Mouse (Mus musculus): ENCODE results near the gene Antxr2.
A peak's percentile ranks its signal among the peaks of the same experiment; 100 is the strongest.

Gene Antxr2

GRCm38 (mm10) chr5:97986656-97987294 lies 44.1 kb downstream of the Antxr2 start:
- no peak for DNase-seq

- DNase-seq: peak; percentile 63 to 74
Observed at GRCm38 (mm10) chr5:97983375-97983774, 47.5 kb downstream of the Antxr2 start.

- no peak for DNase-seq
Observed at GRCm38 (mm10) chr5:97980472-97980871, 50.4 kb downstream of the Antxr2 start.

- DNase-seq: no peak
Observed at GRCm38 (mm10) chr5:97973293-97973692, 57.5 kb downstream of the Antxr2 start.

GRCm38 (mm10) chr5:97972029-97972428 lies 58.8 kb downstream of the Antxr2 start:
- DNase-seq: no peak

- no peak for DNase-seq
Observed at GRCm38 (mm10) chr5:97971236-97971635, 59.6 kb downstream of the Antxr2 start.

- DNase-seq: no peak
Observed at GRCm38 (mm10) chr5:97967044-97967443, 63.8 kb downstream of the Antxr2 start.

- no peak for DNase-seq
Observed at GRCm38 (mm10) chr5:97966101-97966500, 64.7 kb downstream of the Antxr2 start.

- DNase-seq: no peak
Observed at GRCm38 (mm10) chr5:97964444-97964843, 66.4 kb downstream of the Antxr2 start.

- DNase-seq: no peak
Observed at GRCm38 (mm10) chr5:97962512-97962911, 68.3 kb downstream of the Antxr2 start.

GRCm38 (mm10) chr5:97961786-97962185 lies 69.1 kb downstream of the Antxr2 start:
- no peak for DNase-seq

GRCm38 (mm10) chr5:97959651-97960050 lies 71.2 kb downstream of the Antxr2 start:
- no peak for DNase-seq

- no peak for DNase-seq
Observed at GRCm38 (mm10) chr5:97959010-97959409, 71.8 kb downstream of the Antxr2 start.

- DNase-seq: no peak
Observed at GRCm38 (mm10) chr5:97957501-97957900, 73.3 kb downstream of the Antxr2 start.

GRCm38 (mm10) chr5:97954193-97954772 lies 76.6 kb downstream of the Antxr2 start:
- no peak for DNase-seq

- no peak for DNase-seq
Observed at GRCm38 (mm10) chr5:97953241-97953920, 77.5 kb downstream of the Antxr2 start.

- DNase-seq: no peak
Observed at GRCm38 (mm10) chr5:97947261-97947660, 83.6 kb downstream of the Antxr2 start.

- DNase-seq: peak; percentile 6 to 11
Observed at GRCm38 (mm10) chr5:97946236-97946635, 84.6 kb downstream of the Antxr2 start.

GRCm38 (mm10) chr5:97935140-97936129 lies 95.4 kb downstream of the Antxr2 start:
- DNase-seq: peak; percentile 48 to 56

- DNase-seq: no peak
Observed at GRCm38 (mm10) chr5:97917654-97918053, 113.2 kb downstream of the Antxr2 start.

GRCm38 (mm10) chr5:97914890-97915289 lies 116.0 kb downstream of the Antxr2 start:
- DNase-seq: no peak

GRCm38 (mm10) chr5:97913901-97914300 lies 116.9 kb downstream of the Antxr2 start:
- DNase-seq: no peak

- DNase-seq: no peak
Observed at GRCm38 (mm10) chr5:97907482-97907881, 123.4 kb downstream of the Antxr2 start.
